Mouse (Mus musculus) right cerebral cortex, postnatal 36 days (tissue): ENCODE results near the gene Ccdc59.
A peak's percentile ranks its signal among the peaks of the same experiment; 100 is the strongest.

Experiments
- DNase-seq, 2 experiments: peaks; one replicate each; pipeline ENCODE4 v3.0.0; 2022; ENCODE audit warnings: low spot score in 2 of 2, mixed read lengths in 1 of 2

Ccdc59 gene

GRCm38 (mm10) chr10:105840928-105841888, at the start of gene Ccdc59, which contains the start of gene Mettl25:
TSS of gene Ccdc59 (plus strand) at chr10:105841067.
TSS of gene Mettl25 (minus strand) at chr10:105841380.
- peak; percentile 93 to 95 for DNase-seq

DNA sequence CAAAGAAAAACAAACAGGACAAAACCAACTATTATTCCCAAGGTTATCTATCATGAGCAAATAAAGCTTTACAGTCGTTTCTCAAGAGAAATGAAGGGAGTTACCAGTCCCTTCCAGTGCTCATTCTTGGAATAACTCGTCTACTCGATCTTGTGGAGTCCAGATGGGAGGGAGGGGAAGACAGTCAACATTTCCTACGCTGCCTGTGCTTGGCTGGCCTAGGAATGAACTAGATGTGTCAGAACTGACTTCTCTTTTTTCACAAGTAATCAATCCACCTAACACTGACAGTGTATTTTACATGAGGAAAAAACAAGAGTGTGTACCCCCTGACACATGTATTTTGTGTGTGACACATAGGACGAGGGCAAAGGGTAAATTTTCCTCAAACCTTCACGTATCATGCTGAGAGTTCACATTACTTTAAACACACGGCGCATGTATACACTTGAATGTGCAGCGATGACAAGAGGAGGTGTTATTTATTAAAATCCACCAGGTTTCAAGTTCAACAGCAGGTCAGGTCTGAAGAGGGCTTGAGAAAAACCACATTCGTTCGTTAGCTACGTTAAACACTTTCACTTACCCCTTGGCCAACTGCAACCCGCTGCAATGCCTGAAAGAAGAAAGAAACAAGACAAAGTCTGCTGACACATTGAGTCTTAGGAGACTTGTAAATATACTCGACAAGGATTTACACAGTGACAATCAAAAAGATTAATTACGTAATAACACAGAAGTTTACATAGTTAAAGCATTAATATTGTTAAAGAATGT, 46.9 kb upstream of the Ccdc59 start:
- DNase-seq = no peak

GRCm38 (mm10) chr10:105797250-105797924, 43.5 kb upstream of the Ccdc59 start:
- DNase-seq = no peak

GRCm38 (mm10) chr10:105801147-105801546, 39.7 kb upstream of the Ccdc59 start:
- DNase-seq = no peak

GRCm38 (mm10) chr10:105802132-105802531, 38.7 kb upstream of the Ccdc59 start:
- no peak for DNase-seq

DNA sequence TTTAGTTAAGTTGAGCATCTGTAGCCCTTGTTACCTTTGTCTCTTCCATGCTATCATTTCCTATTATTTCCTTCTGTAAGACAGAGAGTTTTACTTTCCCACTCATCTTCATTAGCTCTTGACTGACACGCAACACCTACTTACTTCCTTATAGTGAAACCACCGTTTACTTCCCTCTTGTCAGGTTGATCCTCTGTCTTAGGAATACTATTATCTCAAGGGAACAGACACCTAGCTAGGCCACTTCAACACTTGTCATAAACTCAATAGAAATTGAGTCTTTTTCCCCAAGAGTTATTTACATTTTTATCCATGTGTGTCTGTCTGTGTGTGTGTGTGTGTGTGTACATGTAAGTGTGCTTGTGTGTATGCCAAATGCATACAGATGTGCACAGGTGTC, 37.4 kb upstream of the Ccdc59 start:
- no peak for DNase-seq

DNA sequence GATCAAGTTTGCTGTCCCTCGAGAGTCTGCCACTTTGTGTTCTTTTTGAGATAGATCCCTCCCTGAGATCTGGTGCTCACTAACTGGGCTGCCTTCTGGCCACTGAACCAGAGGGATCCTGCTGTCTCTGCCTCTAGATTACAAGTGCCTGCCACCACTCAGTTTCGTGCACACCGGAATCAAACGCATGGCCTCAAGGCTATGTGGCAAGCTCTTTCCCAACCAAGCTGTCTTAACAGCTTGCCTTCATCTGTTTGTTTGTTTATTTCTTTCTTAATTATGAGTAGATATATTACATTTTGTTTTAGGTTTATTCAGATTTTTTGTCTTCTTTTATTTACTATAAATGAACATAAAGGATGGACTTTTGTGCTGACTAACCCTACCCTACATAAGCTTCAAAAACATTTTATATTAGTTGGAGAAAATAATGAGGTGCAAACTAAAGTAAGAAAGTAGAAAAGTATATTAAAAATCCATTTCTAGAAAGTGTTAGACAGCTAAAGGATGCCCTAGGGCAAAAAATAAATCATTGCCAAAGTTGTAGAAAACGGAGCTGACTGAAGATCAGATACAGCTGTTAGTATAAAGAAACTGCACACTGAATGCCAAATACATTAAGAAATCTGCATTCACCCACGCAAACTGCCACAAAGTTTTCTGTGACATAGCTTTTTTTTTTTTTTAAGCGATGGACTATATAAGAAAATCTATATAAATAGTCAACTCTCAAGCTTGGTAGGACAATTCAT, 34.4 kb upstream of the Ccdc59 start:
- DNase-seq = no peak

DNA sequence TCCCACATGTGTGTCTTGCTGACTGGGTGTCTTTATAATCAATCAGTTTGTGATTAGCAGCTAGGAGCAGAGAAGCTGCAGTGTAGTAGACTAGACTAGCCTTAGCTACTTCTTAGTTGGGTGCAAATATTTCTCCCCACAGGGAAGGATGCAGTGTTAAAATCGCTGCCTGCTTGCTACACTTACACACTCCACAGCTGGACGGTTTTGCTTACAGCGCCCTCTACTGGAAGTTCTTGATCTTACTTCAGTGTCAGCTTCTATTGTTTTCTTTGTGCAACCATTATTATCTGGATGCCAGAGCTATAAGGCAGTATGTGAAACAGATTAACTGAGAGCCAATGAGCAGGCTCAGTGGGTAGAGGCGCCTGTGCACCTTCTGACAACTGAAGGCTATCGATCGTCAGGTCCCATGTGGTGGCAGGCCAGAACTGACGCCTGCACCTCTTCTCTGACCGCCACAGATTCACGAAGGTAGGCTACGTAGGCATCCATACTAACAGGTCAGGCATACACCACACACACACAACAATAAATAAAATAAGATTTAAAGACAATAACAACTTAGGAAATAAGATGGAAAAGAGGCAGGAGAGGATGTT, 6.1 kb upstream of the Ccdc59 start:
- DNase-seq = no peak

GRCm38 (mm10) chr10:105842574-105842973, 1.7 kb downstream of the Ccdc59 start:
- DNase-seq = no peak

DNA sequence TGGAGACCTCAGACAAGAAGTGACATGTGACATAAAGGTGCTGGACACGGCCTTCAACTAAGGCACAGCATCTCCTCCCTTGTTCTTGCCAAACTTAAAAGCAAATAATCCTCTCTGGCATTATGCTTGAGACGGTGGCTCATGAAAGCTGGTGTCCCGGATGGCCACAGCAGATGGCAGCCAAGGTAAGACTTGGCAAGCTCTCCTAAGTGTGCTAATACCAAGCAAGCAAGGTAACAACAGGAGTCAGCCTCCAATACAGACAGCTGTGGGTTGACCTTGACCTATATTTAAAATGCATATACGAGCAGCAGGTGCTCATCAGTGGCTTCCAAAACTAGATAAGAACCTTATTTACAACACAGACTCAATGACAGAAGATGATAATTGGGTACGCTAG, 9.4 kb downstream of the Ccdc59 start:
- no peak for DNase-seq

DNA sequence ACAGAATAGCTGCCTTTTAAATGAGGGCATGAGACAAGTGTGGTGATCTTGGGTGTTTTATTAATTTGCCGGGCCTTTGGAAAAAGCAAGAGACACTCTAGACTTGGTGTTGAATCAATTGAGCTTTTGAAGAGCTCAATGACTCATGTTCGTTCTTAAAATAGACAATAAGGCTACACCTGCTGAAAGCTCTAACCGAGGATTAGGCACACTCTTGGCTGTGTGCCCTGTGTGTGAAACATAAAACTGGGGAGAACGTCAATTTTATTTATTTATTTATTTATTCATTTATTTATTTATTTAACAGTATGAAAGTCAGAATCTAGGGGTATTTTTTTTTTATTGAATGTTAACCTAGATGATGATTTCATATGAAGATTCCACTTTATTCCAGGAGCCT, 10.3 kb downstream of the Ccdc59 start:
- no peak for DNase-seq

DNA sequence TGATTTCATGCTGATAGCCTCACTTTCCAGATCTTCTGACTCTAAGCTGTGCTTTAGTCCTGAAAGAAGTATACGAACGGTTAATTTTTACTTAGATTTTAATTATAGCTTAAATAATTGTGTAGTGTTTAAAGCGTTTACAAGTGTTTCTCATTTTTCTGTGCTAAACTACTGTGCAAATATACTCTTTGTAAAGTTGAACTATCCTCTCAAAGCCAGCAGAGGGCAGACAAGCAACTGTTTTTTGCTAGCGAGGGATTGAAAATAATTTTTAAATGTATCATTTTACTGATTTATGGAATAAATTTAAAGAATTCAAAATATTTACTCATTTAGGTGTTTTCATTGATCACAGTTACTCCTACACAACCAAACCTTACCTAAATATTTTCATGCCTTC, 26.4 kb downstream of the Ccdc59 start:
- DNase-seq = no peak
